8 mouse cellular contexts compared by ENCODE assay signal in genomic region chr5:76923428-76923827, GRCm38 (mm10). TPM values are rescaled to one million over a fixed set of nuclear protein-coding genes. Genes with fewer than 3 reads are reported as not detected.
DNase-seq lines count a peak whose midpoint lies in the region; ATAC-seq lines count a peak whose summit lies in the region.

No protein-coding gene starts in this region.

- peak; percentile 15 for DNase-seq in lung, postnatal 14 days
- no peak for DNase-seq in lung, postnatal 25 days (ENCODE audit: low spot score)
- DNase-seq in cerebellum, adult 9-10 months, result peak; percentile 74
- peak; percentile 19 to 59 for DNase-seq in layer of hippocampus, postnatal 14 days (ENCODE audit: low spot score in 2 of 2)
- DNase-seq in skeletal muscle tissue, adult 2 months (ENCODE audit: low read depth, low spot score), result peak; percentile 95
- DNase-seq in spleen, adult 12 weeks (ENCODE audit: low spot score), result no peak
- DNase-seq in thymus, postnatal 10 days (ENCODE audit: low spot score in 2 of 2), result no peak

- H3K27me3 ChIP-seq in heart, embryonic 16.5 days (ENCODE audit: control insufficient read depth, insufficient read depth, low read length), result no peaks in the 10 kb centered on the region

- WGBS in heart, embryonic 16.5 days, result 64% methylated on average over 13 of the region's 13 CpGs

- H3K9me3 ChIP-seq in heart, embryonic 16.5 days (replicated peaks; ENCODE audit: control insufficient read depth, low read length), result no peaks in the 10 kb centered on the region

- H3K9ac ChIP-seq in heart, embryonic 16.5 days (ENCODE audit: low read length), result no peak overlapping the region

- H3K4me2 ChIP-seq in heart, embryonic 16.5 days (ENCODE audit: low read depth, low read length), result no peak overlapping the region

- ATAC-seq in heart, embryonic 16.5 days (replicated peaks; ENCODE audit: extremely low read depth, insufficient read depth, low FRiP score), result peak; percentile 26; the same call in 1 of the 2 replicates

- no peak overlapping the region for H3K4me3 ChIP-seq in heart, embryonic 16.5 days (ENCODE audit: low read length)

- H3K4me1 ChIP-seq in heart, embryonic 16.5 days (ENCODE audit: control insufficient read depth, insufficient read depth, low read length), result peaks cover 7% of the 10 kb centered on the region

- 0 out of 2 replicates have a peak overlapping the region, but pooled peaks have one; percentile 9 for H3K27ac ChIP-seq in heart, embryonic 16.5 days (ENCODE audit: low read length)

- H3K36me3 ChIP-seq in heart, embryonic 16.5 days (ENCODE audit: control insufficient read depth, insufficient read depth), result peaks cover 33% of the 10 kb centered on the region

RNA-seq across cellular contexts. Expression of gene Aasdh, which starts 18.1 kb away (rescaled TPM):
- polyA plus RNA-seq in heart, embryonic 16.5 days (2015; fragmentation: Nextera tagmentation; extraction: Ambion mirVana), result 17.9 and 22.3 TPM in 2 replicates
- 10 to 100 TPM; 20.3 to 25.9 TPM for total RNA-seq in layer of hippocampus, postnatal 14 days (2021)

RNA-seq across cellular contexts. Expression of gene Paics, which starts 27.7 kb away (rescaled TPM):
- polyA plus RNA-seq in heart, embryonic 16.5 days (2015; fragmentation: Nextera tagmentation; extraction: Ambion mirVana), result 251 and 274 TPM in 2 replicates
- 10 to 100 TPM; 87.7 to 95.4 TPM for total RNA-seq in layer of hippocampus, postnatal 14 days (2021)

RNA-seq across cellular contexts. Expression of gene Ppat, which starts 27.9 kb away (rescaled TPM):
- polyA plus RNA-seq in heart, embryonic 16.5 days (2015; fragmentation: Nextera tagmentation; extraction: Ambion mirVana), result 22.0 and 29.3 TPM in 2 replicates
- total RNA-seq in layer of hippocampus, postnatal 14 days (2021), result 10 to 100 TPM; 13.8 to 14.5 TPM

RNA-seq across cellular contexts. Expression of gene Srp72, which starts 51.1 kb away (rescaled TPM):
- polyA plus RNA-seq in heart, embryonic 16.5 days (2015; fragmentation: Nextera tagmentation; extraction: Ambion mirVana), result 51.9 and 53.8 TPM in 2 replicates
- total RNA-seq in layer of hippocampus, postnatal 14 days (2021), result 100 to 1,000 TPM; 121 to 128 TPM

Comparison
In these comparisons a context has a peak if more than half of its experiments do, and no peak if none do; other contexts are left out.
1. DNase-seq: peak in lung, postnatal 14 days (single experiment), cerebellum, adult 9-10 months (single experiment), layer of hippocampus, postnatal 14 days (2 of 2) and skeletal muscle tissue, adult 2 months (single experiment); none in lung, postnatal 25 days (single experiment), spleen, adult 12 weeks (single experiment) and thymus, postnatal 10 days (0 of 2).